Mouse (Mus musculus) myocyte (in vitro differentiated cells): ENCODE measurements at regions not wholly inside any gene's neighbourhood (a gene's known extent, or its start where the extent isn't known, plus 50 kb on each side); places are given as distances from the start of the nearest gene placed in this dataset.

ENCODE experiments used
- CEBPB ChIP-seq: IDR thresholded peaks from 2 replicates; pipeline ENCODE4 v1.6.1; 2011; ENCODE audit warnings: mild to moderate bottlenecking, moderate library complexity; ENCODE audit not compliant: poor library complexity, insufficient read depth, severe bottlenecking
- E2F4 ChIP-seq: IDR thresholded peaks from one replicate; pipeline ENCODE4 v1.6.1; 2011; ENCODE audit warnings: mild to moderate bottlenecking, control low read depth, moderate library complexity; ENCODE audit not compliant: insufficient read depth
- MAX ChIP-seq: IDR thresholded peaks from one replicate; pipeline ENCODE4 v1.6.1; 2011; ENCODE audit warnings: low read depth, mild to moderate bottlenecking, control low read depth
- MYOD1 ChIP-seq, 3 experiments: IDR thresholded peaks; one replicate each; pipeline ENCODE4 v1.6.1; 2011; ENCODE audit warnings: control low read depth in 2 of 3, low read depth in 2 of 3, mild to moderate bottlenecking in 2 of 3, moderate library complexity in 1 of 3; ENCODE audit not compliant: insufficient read length in 2 of 3, control insufficient read depth in 1 of 3
- MYOG ChIP-seq, 3 experiments: IDR thresholded peaks; one replicate each; pipeline ENCODE4 v1.6.1; 2011; ENCODE audit warnings: control low read depth in 2 of 3, low read depth in 2 of 3, mild to moderate bottlenecking in 2 of 3; ENCODE audit not compliant: insufficient read length in 2 of 3, control insufficient read depth in 1 of 3, insufficient read depth in 1 of 3
- POLR2A ChIP-seq: IDR thresholded peaks from one replicate; pipeline ENCODE4 v1.6.1; 2011; ENCODE audit warnings: low read depth, mild to moderate bottlenecking, control low read depth, moderate library complexity; ENCODE audit not compliant: insufficient read length
- POLR2AphosphoS2 ChIP-seq: IDR thresholded peaks from one replicate; pipeline ENCODE4 v1.6.1; 2011; ENCODE audit warnings: low read depth, control low read depth; ENCODE audit not compliant: insufficient read length
- REST ChIP-seq: IDR thresholded peaks from one replicate; pipeline ENCODE4 v1.6.1; 2011; ENCODE audit warnings: mild to moderate bottlenecking, control low read depth, moderate library complexity; ENCODE audit not compliant: insufficient read depth, insufficient read length
- SRF ChIP-seq: IDR thresholded peaks from one replicate; pipeline ENCODE4 v1.6.1; 2011; ENCODE audit warnings: low read depth; ENCODE audit not compliant: control insufficient read depth, insufficient read length
- TCF12 ChIP-seq: IDR thresholded peaks from one replicate; pipeline ENCODE4 v1.6.1; 2011; ENCODE audit warnings: mild to moderate bottlenecking, control low read depth; ENCODE audit not compliant: poor library complexity, insufficient read depth, severe bottlenecking
- TCF3 ChIP-seq: IDR thresholded peaks from one replicate; pipeline ENCODE4 v1.6.1; 2011; ENCODE audit warnings: low read depth, control low read depth; ENCODE audit not compliant: insufficient read length
- USF1 ChIP-seq: IDR thresholded peaks from one replicate; pipeline ENCODE4 v1.6.1; 2011; ENCODE audit warnings: low read depth, mild to moderate bottlenecking, control low read depth, moderate library complexity

DNA sequence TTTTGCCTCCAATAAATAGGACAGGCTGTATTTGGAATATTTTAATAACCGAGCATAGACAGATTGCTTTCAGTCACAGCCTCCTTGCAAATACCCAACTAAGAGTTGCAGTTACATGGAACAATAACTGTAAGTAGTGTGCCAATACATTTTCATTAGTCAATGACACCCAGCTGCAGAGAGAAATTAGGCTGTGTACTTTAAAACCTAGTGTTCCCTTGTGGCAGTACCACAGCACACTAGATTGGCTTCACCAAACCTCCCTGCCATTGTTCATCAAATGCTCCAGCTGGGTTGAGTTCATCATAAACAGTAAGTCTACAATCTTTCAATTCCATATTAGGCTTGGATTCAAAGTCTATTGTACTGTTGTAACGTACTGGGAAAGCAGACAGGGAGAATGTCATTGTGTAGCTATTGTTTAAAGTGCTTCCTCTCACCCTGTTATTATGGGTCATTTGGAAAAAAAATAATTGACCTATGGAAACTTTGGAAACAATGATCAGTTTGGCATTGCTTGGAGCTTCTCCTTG, 425.1 kb downstream of the Phex start:
- TF ChIP-seq TCF12 = no peak
- no peak for TF ChIP-seq E2F4
- TF ChIP-seq USF1 = no peak
- TF ChIP-seq POLR2A = no peak
- TF ChIP-seq CEBPB = no peak
- TF ChIP-seq POLR2AphosphoS2 = no peak
- TF ChIP-seq TCF3 = no peak
- TF ChIP-seq MYOG (IDR thresholded peaks at IDR 0.05; ENCODE audit: control insufficient read depth in 1 of 3, insufficient read depth in 1 of 3, insufficient read length in 2 of 3, low read depth in 2 of 3) = no peak
- no peak for TF ChIP-seq MYOD1 (IDR thresholded peaks at IDR 0.05; ENCODE audit: control insufficient read depth in 1 of 3, insufficient read length in 2 of 3, low read depth in 2 of 3)
- no peak for TF ChIP-seq MAX
- TF ChIP-seq SRF = no peak
- TF ChIP-seq REST = no peak
